Mouse (Mus musculus) duodenum, adult 2 months (tissue): ENCODE results near the gene Tmem80. TPM values are rescaled to one million over a fixed set of nuclear protein-coding genes. Genes with fewer than 3 reads are reported as not detected.

Experiments used
- polyA plus RNA-seq: library from polyadenylated mRNA; depleted of rRNA; stranded (reverse); fragments of >200 nt; gene quantifications from 2 replicates; pipeline ENCODE4 v1.2.3, GENCODE M21; 2012; ENCODE audit warnings: low replicate concordance; rRNA removed

Gene Tmem80
- polyA plus RNA-seq: 17.7 and 21.9 TPM in 2 replicates

GRCm38 (mm10) chr7:141327469-141328372 is at the start of gene Tmem80, which contains the start of gene Deaf1:
Gene Tmem80, plus strand, starts transcription at chr7:141327739.
Gene Deaf1, minus strand, starts transcription at chr7:141327690.

GRCm38 (mm10) chr7:141278766-141279590 is 48.6 kb upstream of the Tmem80 start, which contains the start of gene Sct:
Gene Sct, minus strand, starts transcription at chr7:141279133.

DNA sequence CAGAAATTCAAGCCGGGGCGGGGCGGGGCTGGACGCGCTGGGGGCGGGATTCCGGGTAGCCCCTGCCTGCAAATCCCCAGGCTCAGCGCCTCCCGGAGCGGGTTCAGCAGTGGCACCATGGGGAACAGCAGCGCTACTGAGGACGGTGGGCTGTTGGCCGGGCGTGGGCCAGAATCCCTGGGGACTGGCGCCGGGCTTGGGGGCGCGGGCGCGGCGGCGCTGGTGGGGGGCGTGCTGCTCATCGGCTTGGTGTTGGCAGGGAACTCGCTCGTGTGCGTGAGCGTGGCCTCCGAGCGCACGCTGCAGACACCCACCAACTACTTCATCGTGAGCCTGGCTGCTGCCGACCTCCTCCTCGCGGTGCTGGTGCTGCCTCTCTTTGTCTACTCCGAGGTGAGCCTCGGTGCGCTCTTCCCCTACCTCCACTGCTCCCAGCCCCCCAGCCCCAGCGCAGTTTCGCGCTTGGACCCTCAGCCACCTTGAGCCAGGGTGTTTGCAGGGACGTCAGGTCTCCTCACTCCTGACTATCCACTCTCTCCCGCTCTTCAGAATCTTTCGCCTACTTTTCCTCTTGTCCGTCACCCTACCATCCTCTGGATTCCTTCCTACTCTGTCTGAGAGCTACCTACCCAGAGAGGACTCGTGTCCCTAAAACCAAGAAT is 35.5 kb upstream of the Tmem80 start, which contains the start of gene Drd4:
Gene Drd4 (plus strand): TSS at position 86 of the 662 bp plus-strand sequence.

DNA sequence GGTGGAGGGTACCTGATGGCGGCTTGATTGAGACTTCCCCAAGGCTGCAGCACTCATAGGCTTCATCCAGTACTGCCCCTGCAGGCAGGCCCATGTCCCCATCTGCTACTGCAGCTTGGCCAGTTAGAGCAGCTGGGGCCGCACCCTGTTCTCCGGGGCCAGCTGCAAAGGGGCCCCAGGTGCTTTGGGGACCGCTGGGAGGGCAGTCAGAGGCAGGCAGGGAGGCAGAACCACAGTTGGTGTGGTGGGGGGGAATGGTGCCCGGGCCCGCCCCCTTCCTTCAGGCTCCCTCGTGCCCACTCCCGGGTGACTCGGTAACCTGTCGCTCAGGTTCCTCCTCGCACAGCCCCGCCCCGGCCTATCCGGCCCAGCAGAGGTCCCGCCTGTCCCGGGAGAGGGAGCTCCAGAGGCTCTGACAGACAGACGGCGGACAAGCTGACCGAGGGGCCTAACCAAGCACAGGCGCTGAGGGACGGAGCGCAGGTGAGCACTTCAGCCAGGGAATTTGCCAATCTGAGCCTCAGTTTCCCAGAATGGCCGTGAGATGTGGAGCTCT is 11.1 kb downstream of the Tmem80 start, which contains the start of gene Eps8l2:
Gene Eps8l2 (plus strand): TSS at position 305 of the 556 bp plus-strand sequence.

Other genes with a start within 250 kb of the Tmem80 start
- gene Pkp3, start 249.5 kb upstream of the Tmem80 start, polyA plus RNA-seq: 124 and 153 TPM in 2 replicates
- 36.7 and 51.6 TPM in 2 replicates for gene Sigirr, start 227.2 kb upstream of the Tmem80 start, polyA plus RNA-seq
- 63.8 and 73.8 TPM in 2 replicates for gene Ano9, start 209.9 kb upstream of the Tmem80 start, polyA plus RNA-seq
- 22.2 and 35.2 TPM in 2 replicates for gene Ptdss2, start 205.4 kb upstream of the Tmem80 start, polyA plus RNA-seq
- gene Rnh1, start 154.9 kb upstream of the Tmem80 start, polyA plus RNA-seq: 101 and 118 TPM in 2 replicates
- gene Hras, start 133.7 kb upstream of the Tmem80 start, polyA plus RNA-seq: 42.6 and 50.0 TPM in 2 replicates
- gene Lrrc56, start 133.6 kb upstream of the Tmem80 start, polyA plus RNA-seq: 6.5 and 9.6 TPM in 2 replicates
- 9.3 and 10.1 TPM in 2 replicates for gene Lmntd2, start 113.7 kb upstream of the Tmem80 start, polyA plus RNA-seq
- gene Rassf7, start 111.9 kb upstream of the Tmem80 start, polyA plus RNA-seq: 141 and 227 TPM in 2 replicates
- 28.2 and 33.6 TPM in 2 replicates for gene Phrf1, start 99.0 kb upstream of the Tmem80 start, polyA plus RNA-seq
- gene Irf7, start 61.3 kb upstream of the Tmem80 start, polyA plus RNA-seq: 130 and 684 TPM in 2 replicates
- 584 and 1,633 TPM in 2 replicates for gene Cdhr5, start 51.0 kb upstream of the Tmem80 start, polyA plus RNA-seq
- 313 and 900 TPM in 2 replicates for gene Sct, start 48.6 kb upstream of the Tmem80 start, polyA plus RNA-seq
- gene Drd4, start 35.7 kb upstream of the Tmem80 start, polyA plus RNA-seq: 0.08 and 0.33 TPM in 2 replicates
- 25.6 and 42.3 TPM in 2 replicates for gene Deaf1, start within 50 bp of the Tmem80 start, polyA plus RNA-seq
- 289 and 479 TPM in 2 replicates for gene Eps8l2, start 11.1 kb downstream of the Tmem80 start, polyA plus RNA-seq
- gene Taldo1, start 64.5 kb downstream of the Tmem80 start, polyA plus RNA-seq: 174 and 342 TPM in 2 replicates
- 22.6 and 44.4 TPM in 2 replicates for gene Gatd1, start 86.4 kb downstream of the Tmem80 start, polyA plus RNA-seq
- gene Cend1, start 101.8 kb downstream of the Tmem80 start, polyA plus RNA-seq: 1.1 TPM in 2 replicates
- gene Slc25a22, start 110.2 kb downstream of the Tmem80 start, polyA plus RNA-seq: 93.2 and 420 TPM in 2 replicates
- 9.0 and 12.6 TPM in 2 replicates for gene Pidd1, start 116.3 kb downstream of the Tmem80 start, polyA plus RNA-seq
- gene Rplp2, start 119.6 kb downstream of the Tmem80 start, polyA plus RNA-seq: 246 and 380 TPM in 2 replicates
- 208 and 377 TPM in 2 replicates for gene Pnpla2, start 127.5 kb downstream of the Tmem80 start, polyA plus RNA-seq
- 47.9 and 73.5 TPM in 2 replicates for gene Cracr2b, start 133.4 kb downstream of the Tmem80 start, polyA plus RNA-seq
- gene Cd151, start 139.7 kb downstream of the Tmem80 start, polyA plus RNA-seq: 213 and 344 TPM in 2 replicates
- gene Polr2l, start 147.4 kb downstream of the Tmem80 start, polyA plus RNA-seq: 19.2 and 22.7 TPM in 2 replicates
- 22.4 and 25.5 TPM in 2 replicates for gene Tspan4, start 147.5 kb downstream of the Tmem80 start, polyA plus RNA-seq
- 38.8 and 40.9 TPM in 2 replicates for gene Chid1, start 212.1 kb downstream of the Tmem80 start, polyA plus RNA-seq
- 57.1 and 96.3 TPM in 2 replicates for gene Ap2a2, start 234.4 kb downstream of the Tmem80 start, polyA plus RNA-seq